Mouse (Mus musculus) ES-Bruce4 (cell line): ENCODE measurements around the gene Rad21l.

Source experiments
- CTCF ChIP-seq: IDR thresholded peaks from one replicate; pipeline ENCODE4 v1.8.1; 2011; ENCODE audit warnings: low read depth, low read length
- EP300 ChIP-seq: IDR thresholded peaks from 2 replicates; pipeline ENCODE4 v1.6.1; 2011; ENCODE audit warnings: low read depth, low read length; ENCODE audit not compliant: insufficient read depth
- POLR2A ChIP-seq: IDR thresholded peaks from one replicate; pipeline ENCODE4 v1.8.1; 2011; ENCODE audit warnings: low read length; ENCODE audit not compliant: insufficient read depth

- TF ChIP-seq POLR2A (no peak), EP300 (no peak), CTCF (no peak)
These were observed 59.9 kb downstream of the Rad21l start for GRCm38 (mm10) chr2:151608435-151608834.
